Mouse (Mus musculus): Measurements from ENCODE around the gene Clk2.

Gene Clk2

GRCm38 (mm10) chr3:89164506-89165267 is at the start of gene Clk2:
Gene Clk2 (plus strand): TSS chr3:89164795.
- peak; percentile 96 for DNase-seq

GRCm38 (mm10) chr3:89115522-89115921 is 49.1 kb upstream of the Clk2 start:
- peak; percentile 34 for DNase-seq

GRCm38 (mm10) chr3:89123313-89123712 is 41.3 kb upstream of the Clk2 start:
- no peak for DNase-seq

- no peak for DNase-seq
Observed at GRCm38 (mm10) chr3:89124241-89124640, 40.4 kb upstream of the Clk2 start.

GRCm38 (mm10) chr3:89125981-89126380 is 38.6 kb upstream of the Clk2 start:
- no peak for DNase-seq

- no peak for DNase-seq
Observed at GRCm38 (mm10) chr3:89129908-89130307, 34.7 kb upstream of the Clk2 start.

GRCm38 (mm10) chr3:89131816-89132215 is 32.8 kb upstream of the Clk2 start:
- no peak for DNase-seq

- DNase-seq: peak; percentile 52
Observed at GRCm38 (mm10) chr3:89132285-89133062, 32.1 kb upstream of the Clk2 start.

GRCm38 (mm10) chr3:89133063-89133450 is 31.5 kb upstream of the Clk2 start:
- DNase-seq: no peak

GRCm38 (mm10) chr3:89133752-89134151 is 30.8 kb upstream of the Clk2 start:
- no peak for DNase-seq

- no peak for DNase-seq
Observed at GRCm38 (mm10) chr3:89135958-89136357, 28.6 kb upstream of the Clk2 start, which contains the start of gene Pklr. Gene Pklr (plus strand): TSS chr3:89136142.

GRCm38 (mm10) chr3:89136365-89136764 is 28.2 kb upstream of the Clk2 start:
- peak; percentile 76 for DNase-seq

- DNase-seq: no peak
Observed at GRCm38 (mm10) chr3:89144821-89145220, 19.8 kb upstream of the Clk2 start.

- DNase-seq: no peak
Observed at GRCm38 (mm10) chr3:89145566-89145965, 19.0 kb upstream of the Clk2 start.

GRCm38 (mm10) chr3:89147101-89147978 is 17.3 kb upstream of the Clk2 start:
- DNase-seq: no peak

- no peak for DNase-seq
Observed at GRCm38 (mm10) chr3:89147979-89148311, 16.6 kb upstream of the Clk2 start.

- no peak for DNase-seq
Observed at GRCm38 (mm10) chr3:89148567-89148966, 16.0 kb upstream of the Clk2 start.

GRCm38 (mm10) chr3:89152084-89152835 is 12.3 kb upstream of the Clk2 start:
- DNase-seq: no peak

- DNase-seq: no peak
Observed at GRCm38 (mm10) chr3:89156951-89157350, 7.6 kb upstream of the Clk2 start.

GRCm38 (mm10) chr3:89158651-89159050 is 5.9 kb upstream of the Clk2 start:
- DNase-seq: no peak

GRCm38 (mm10) chr3:89159211-89159610 is 5.4 kb upstream of the Clk2 start:
- DNase-seq: peak; percentile 68

- peak; percentile 95 for DNase-seq
Observed at GRCm38 (mm10) chr3:89159616-89160344, 4.8 kb upstream of the Clk2 start, which contains the start of gene Hcn3. Gene Hcn3 (minus strand): TSS chr3:89160196.
